Mouse (Mus musculus) megakaryocyte, embryonic 14.5 days (primary cell): ENCODE measurements around the gene Rdh16f1. TPM values are rescaled to one million over a fixed set of nuclear protein-coding genes. Genes with fewer than 3 reads are reported as not detected.

Experiments
- H3K27me3 ChIP-seq: replicated peaks from 2 replicates; pipeline ENCODE3; 2012; ENCODE audit warnings: inconsistent platforms
- H3K36me3 ChIP-seq: replicated peaks from 2 replicates; pipeline ENCODE3; 2012; ENCODE audit warnings: low read length, inconsistent platforms, mixed read lengths
- H3K4me1 ChIP-seq: 2 replicates; pipeline ENCODE4 v1.6.1; 2012; ENCODE audit warnings: inconsistent platforms
- H3K4me3 ChIP-seq: replicated peaks from 2 replicates; pipeline ENCODE3; 2012; ENCODE audit warnings: moderate library complexity, mild to moderate bottlenecking, inconsistent platforms
- H3K9me3 ChIP-seq: 2 replicates; pipeline ENCODE4 v1.6.1; 2012; ENCODE audit warnings: inconsistent platforms
- FLI1 ChIP-seq: IDR thresholded peaks from 2 replicates; pipeline ENCODE4 v1.6.1; 2012; ENCODE audit warnings: low read length, inconsistent platforms, mixed read lengths
- GATA1 ChIP-seq: IDR thresholded peaks from 3 replicates; pipeline ENCODE4 v1.6.1; 2012; ENCODE audit warnings: mixed read lengths, low read length, inconsistent platforms, borderline replicate concordance
- polyA plus RNA-seq: library from polyadenylated mRNA; stranded (reverse); fragments of >175 nt; gene quantifications from 2 replicates; pipeline ENCODE4 v1.2.3, GENCODE M21; 2012; ENCODE audit warnings: low replicate concordance; ENCODE audit not compliant: insufficient read depth

Gene Rdh16f1
- polyA plus RNA-seq, 1 experiment: not detected

- Histone ChIP-seq H3K4me3 (no peak overlapping the region), H3K27me3 (peaks cover 67% of the 10 kb centered on the region), H3K9me3 (peaks cover 6% of the 10 kb centered on the region; the same call in 1 of the 2 replicates), H3K4me1 (peaks cover 29% of the 10 kb centered on the region), H3K36me3 (no peaks in the 10 kb centered on the region)
- TF ChIP-seq FLI1 (no peak), GATA1 (no peak)
Observed at GRCm38 (mm10) chr10:127731397-127731796, 28.2 kb upstream of the Rdh16f1 start.

- peaks cover 51% of the 10 kb centered on the region for H3K4me1 ChIP-seq
- no peak for TF ChIP-seq GATA1
- TF ChIP-seq FLI1: no peak
- H3K36me3 ChIP-seq: no peaks in the 10 kb centered on the region
- peaks cover 37% of the 10 kb centered on the region for H3K27me3 ChIP-seq
- H3K4me3 ChIP-seq: no peak overlapping the region
- H3K9me3 ChIP-seq: peaks cover 6% of the 10 kb centered on the region; the same call in 1 of the 2 replicates
Observed at GRCm38 (mm10) chr10:127734434-127734833, 25.2 kb upstream of the Rdh16f1 start.

- Histone ChIP-seq H3K4me1 (peaks cover 63% of the 10 kb centered on the region), H3K4me3 (no peak overlapping the region), H3K9me3 (peaks cover 6% of the 10 kb centered on the region; the same call in 1 of the 2 replicates), H3K27me3 (peaks cover 19% of the 10 kb centered on the region), H3K36me3 (peaks cover 2% of the 10 kb centered on the region)
- TF ChIP-seq FLI1 (no peak), GATA1 (no peak)
Observed at GRCm38 (mm10) chr10:127736266-127736665, 23.3 kb upstream of the Rdh16f1 start.

GRCm38 (mm10) chr10:127736916-127737315 is 22.7 kb upstream of the Rdh16f1 start:
- Histone ChIP-seq H3K4me3 (no peak overlapping the region), H3K4me1 (peaks cover 65% of the 10 kb centered on the region), H3K9me3 (peaks cover 6% of the 10 kb centered on the region; the same call in 1 of the 2 replicates), H3K27me3 (peaks cover 13% of the 10 kb centered on the region), H3K36me3 (peaks cover 8% of the 10 kb centered on the region)
- TF ChIP-seq FLI1 (no peak), GATA1 (no peak)

- TF ChIP-seq FLI1: no peak
- no peak for TF ChIP-seq GATA1
- Histone ChIP-seq H3K4me3 (peak overlapping the region; percentile 43), H3K36me3 (peaks cover 15% of the 10 kb centered on the region), H3K27me3 (peaks cover 9% of the 10 kb centered on the region), H3K4me1 (peaks cover 65% of the 10 kb centered on the region), H3K9me3 (peaks cover 8% of the 10 kb centered on the region; the same call in 1 of the 2 replicates)
Observed at GRCm38 (mm10) chr10:127737552-127737951, 22.0 kb upstream of the Rdh16f1 start.

- H3K36me3 ChIP-seq: peaks cover 22% of the 10 kb centered on the region
- H3K9me3 ChIP-seq: peaks cover 16% of the 10 kb centered on the region
- peaks cover 7% of the 10 kb centered on the region for H3K27me3 ChIP-seq
- H3K4me3 ChIP-seq: peak overlapping the region; percentile 96
- peaks cover 65% of the 10 kb centered on the region for H3K4me1 ChIP-seq
- no peak for TF ChIP-seq GATA1
- no peak for TF ChIP-seq FLI1
Observed at GRCm38 (mm10) chr10:127738151-127738882, 21.3 kb upstream of the Rdh16f1 start.

- H3K27me3 ChIP-seq: peaks cover 3% of the 10 kb centered on the region
- peaks cover 31% of the 10 kb centered on the region for H3K36me3 ChIP-seq
- peaks cover 59% of the 10 kb centered on the region for H3K4me1 ChIP-seq
- H3K9me3 ChIP-seq: peaks cover 17% of the 10 kb centered on the region
- peak within 1 kb of the TSS; percentile 96 for H3K4me3 ChIP-seq
- TF ChIP-seq FLI1 (no peak), GATA1 (no peak)
Observed at GRCm38 (mm10) chr10:127739083-127739660, 20.4 kb upstream of the Rdh16f1 start, which contains the start of gene Zbtb39. TSS of gene Zbtb39 (plus strand) at chr10:127739538.

GRCm38 (mm10) chr10:127739661-127740161 is 19.9 kb upstream of the Rdh16f1 start:
- no peak for TF ChIP-seq FLI1
- TF ChIP-seq GATA1: no peak
- Histone ChIP-seq H3K4me3 (peak overlapping the region; percentile 96), H3K4me1 (peaks cover 55% of the 10 kb centered on the region), H3K36me3 (peaks cover 36% of the 10 kb centered on the region), H3K9me3 (peaks cover 17% of the 10 kb centered on the region), H3K27me3 (peaks cover 3% of the 10 kb centered on the region)

- peaks cover 39% of the 10 kb centered on the region for H3K4me1 ChIP-seq
- peaks cover 61% of the 10 kb centered on the region for H3K36me3 ChIP-seq
- peaks cover 10% of the 10 kb centered on the region for H3K9me3 ChIP-seq
- no peak for TF ChIP-seq FLI1
- TF ChIP-seq GATA1: no peak
- no peaks in the 10 kb centered on the region for H3K27me3 ChIP-seq
- H3K4me3 ChIP-seq: no peak overlapping the region
Observed at GRCm38 (mm10) chr10:127744661-127745060, 14.9 kb upstream of the Rdh16f1 start.

- Histone ChIP-seq H3K27me3 (peaks cover 10% of the 10 kb centered on the region), H3K4me1 (peaks cover 27% of the 10 kb centered on the region), H3K36me3 (peaks cover 61% of the 10 kb centered on the region), H3K9me3 (peaks cover 10% of the 10 kb centered on the region), H3K4me3 (no peak overlapping the region)
- TF ChIP-seq GATA1 (no peak), FLI1 (no peak)
Observed at GRCm38 (mm10) chr10:127745886-127746285, 13.7 kb upstream of the Rdh16f1 start.
